Mouse (Mus musculus): ENCODE data around the gene Babam1. TPM values are rescaled to one million over a fixed set of nuclear protein-coding genes. Genes with fewer than 3 reads are reported as not detected.

The Babam1 gene
- polyA plus RNA-seq (2015; fragmentation: Nextera tagmentation; extraction: Ambion mirVana) = 66.8 and 68.6 TPM in 2 replicates

- no peaks in the 10 kb centered on the region for H3K27me3 ChIP-seq (replicated peaks; ENCODE audit: control insufficient read depth, insufficient read depth, low read length)
- H3K4me2 ChIP-seq (replicated peaks; ENCODE audit: low read depth) = peak within 1 kb of the TSS; percentile 73
- H3K27ac ChIP-seq (ENCODE audit: low read depth, low read length) = peak within 1 kb of the TSS; percentile 37; the same call in 1 of the 2 replicates
- H3K9me3 ChIP-seq (ENCODE audit: control insufficient read depth) = no peaks in the 10 kb centered on the region
- peak within 1 kb of the TSS; percentile 56 for H3K9ac ChIP-seq (ENCODE audit: low read depth, low read length)
- no peak for TF ChIP-seq CTCF (IDR thresholded peaks at IDR 0.05; ENCODE audit: low read depth)
- H3K4me1 ChIP-seq (replicated peaks; ENCODE audit: control insufficient read depth, insufficient read depth, low read length) = 0 out of 2 replicates have a peak, but pooled peaks cover 5% of the 10 kb centered on the region
- H3K36me3 ChIP-seq (ENCODE audit: control insufficient read depth, insufficient read depth) = peaks cover 17% of the 10 kb centered on the region
- peak within 1 kb of the TSS; percentile 63 for H3K4me3 ChIP-seq (ENCODE audit: low read depth, low read length)
- under 1% methylated on average over 34 of the region's 34 CpGs for WGBS
- ATAC-seq = peak; percentile 85
These were observed at the start of gene Babam1 for GRCm38 (mm10) chr8:71396639-71397305. Babam1 (plus strand) TSS chr8:71396861.

- no peak overlapping the region for H3K4me2 ChIP-seq (replicated peaks; ENCODE audit: low read depth)
- H3K27me3 ChIP-seq (replicated peaks; ENCODE audit: control insufficient read depth, insufficient read depth, low read length) = no peaks in the 10 kb centered on the region
- no peaks in the 10 kb centered on the region for H3K9me3 ChIP-seq (ENCODE audit: control insufficient read depth)
- H3K4me3 ChIP-seq (ENCODE audit: low read depth, low read length) = no peak overlapping the region
- no peak overlapping the region for H3K27ac ChIP-seq (ENCODE audit: low read depth, low read length)
- no peak for TF ChIP-seq CTCF (IDR thresholded peaks at IDR 0.05; ENCODE audit: low read depth)
- no peak for ATAC-seq
- no peak overlapping the region for H3K9ac ChIP-seq (ENCODE audit: low read depth, low read length)
- H3K36me3 ChIP-seq (ENCODE audit: control insufficient read depth, insufficient read depth) = peaks cover 93% of the 10 kb centered on the region
- no peaks in the 10 kb centered on the region for H3K4me1 ChIP-seq (replicated peaks; ENCODE audit: control insufficient read depth, insufficient read depth, low read length)
- WGBS = 57% methylated on average over 3 of the region's 3 CpGs
These were observed 45.5 kb upstream of the Babam1 start for GRCm38 (mm10) chr8:71351117-71351516.

DNA sequence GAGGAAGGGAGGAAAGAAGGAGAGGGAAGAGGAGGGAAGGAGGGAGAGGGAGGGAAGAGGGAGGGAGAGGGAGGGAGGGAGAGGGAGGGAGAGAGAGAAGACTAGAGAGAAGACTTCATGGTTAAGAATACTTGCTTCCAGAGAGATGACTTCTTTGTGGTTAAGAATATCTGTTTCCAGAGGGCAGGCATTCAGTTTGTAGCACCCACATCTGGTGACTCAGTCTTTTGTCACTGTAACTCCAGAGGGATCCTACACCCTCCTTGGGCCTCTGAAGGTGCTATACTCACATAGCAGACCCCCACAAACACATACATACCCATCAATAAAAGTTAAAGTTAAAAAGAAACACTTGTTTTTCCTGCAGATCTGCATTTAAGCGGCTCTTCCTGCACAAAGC, 45.1 kb upstream of the Babam1 start:
- TF ChIP-seq CTCF (IDR thresholded peaks at IDR 0.05; ENCODE audit: low read depth) = no peak
- WGBS = 100% methylated on average over 1 of the region's 1 CpGs
- Histone ChIP-seq H3K4me1 (replicated peaks; ENCODE audit: control insufficient read depth, insufficient read depth, low read length) (no peaks in the 10 kb centered on the region), H3K4me3 (ENCODE audit: low read depth, low read length) (no peak overlapping the region), H3K27ac (ENCODE audit: low read depth, low read length) (no peak overlapping the region), H3K4me2 (replicated peaks; ENCODE audit: low read depth) (no peak overlapping the region), H3K9me3 (ENCODE audit: control insufficient read depth) (no peaks in the 10 kb centered on the region), H3K9ac (ENCODE audit: low read depth, low read length) (no peak overlapping the region), H3K36me3 (ENCODE audit: control insufficient read depth, insufficient read depth) (peaks cover 93% of the 10 kb centered on the region), H3K27me3 (replicated peaks; ENCODE audit: control insufficient read depth, insufficient read depth, low read length) (no peaks in the 10 kb centered on the region)
- no peak for ATAC-seq

- no peak for ATAC-seq
- H3K9ac ChIP-seq (ENCODE audit: low read depth, low read length) = no peak overlapping the region
- no peak overlapping the region for H3K27ac ChIP-seq (ENCODE audit: low read depth, low read length)
- H3K27me3 ChIP-seq (replicated peaks; ENCODE audit: control insufficient read depth, insufficient read depth, low read length) = no peaks in the 10 kb centered on the region
- no peaks in the 10 kb centered on the region for H3K4me1 ChIP-seq (replicated peaks; ENCODE audit: control insufficient read depth, insufficient read depth, low read length)
- WGBS = 78% methylated on average over 3 of the region's 3 CpGs
- H3K4me2 ChIP-seq (replicated peaks; ENCODE audit: low read depth) = no peak overlapping the region
- H3K4me3 ChIP-seq (ENCODE audit: low read depth, low read length) = no peak overlapping the region
- no peaks in the 10 kb centered on the region for H3K9me3 ChIP-seq (ENCODE audit: control insufficient read depth)
- peak; percentile 27 for TF ChIP-seq CTCF (IDR thresholded peaks at IDR 0.05; ENCODE audit: low read depth)
- H3K36me3 ChIP-seq (ENCODE audit: control insufficient read depth, insufficient read depth) = peaks cover 74% of the 10 kb centered on the region
These were observed 38.6 kb upstream of the Babam1 start for GRCm38 (mm10) chr8:71358026-71358425.

DNA sequence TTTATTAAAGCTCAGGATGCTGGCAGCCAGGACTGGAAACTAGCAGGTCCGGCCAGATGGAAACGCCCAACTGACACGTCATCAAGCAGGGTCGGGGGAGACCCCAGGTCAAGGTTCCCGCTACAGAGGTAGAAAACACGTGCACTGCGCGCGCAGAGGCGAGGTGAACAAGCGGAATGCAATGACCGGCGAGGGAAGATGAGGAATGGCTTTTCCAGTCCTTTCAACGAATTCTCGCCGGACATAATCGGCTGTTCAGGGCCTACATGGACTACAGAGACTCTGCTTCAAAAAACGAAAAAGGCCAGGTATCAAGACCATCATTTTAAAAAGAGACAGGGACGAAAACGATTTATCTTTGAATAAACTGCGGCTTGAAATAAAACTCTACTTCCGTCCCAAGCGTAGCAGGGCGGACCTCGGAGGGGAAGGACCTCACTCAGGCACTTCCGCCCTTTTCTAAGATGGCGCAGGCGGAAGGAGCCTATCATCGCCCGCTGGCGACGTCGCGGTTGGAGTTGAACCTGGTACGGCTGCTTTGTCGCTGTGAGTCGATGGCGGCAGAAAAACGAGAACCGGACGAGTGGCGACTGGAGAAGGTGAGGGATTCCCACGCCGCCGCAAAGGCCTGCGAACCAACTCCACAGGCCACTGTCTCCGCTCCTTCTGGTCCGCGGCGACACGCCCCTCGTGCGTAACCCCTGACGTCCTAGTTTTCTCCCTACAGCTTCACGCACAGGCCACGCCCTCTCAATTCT, 29.7 kb upstream of the Babam1 start, which contains the start of gene Use1:
Gene Use1, plus strand, starts transcription at position 78 of the 758 bp plus-strand sequence.
- H3K4me1 ChIP-seq (replicated peaks; ENCODE audit: control insufficient read depth, insufficient read depth, low read length) = no peaks in the 10 kb centered on the region
- H3K27me3 ChIP-seq (replicated peaks; ENCODE audit: control insufficient read depth, insufficient read depth, low read length) = no peaks in the 10 kb centered on the region
- TF ChIP-seq CTCF (IDR thresholded peaks at IDR 0.05; ENCODE audit: low read depth) = 0 out of 2 replicates have a peak, but pooled peaks have one; percentile 1
- H3K36me3 ChIP-seq (ENCODE audit: control insufficient read depth, insufficient read depth) = peaks cover 11% of the 10 kb centered on the region; the same call in 1 of the 2 replicates
- H3K9me3 ChIP-seq (ENCODE audit: control insufficient read depth) = no peaks in the 10 kb centered on the region
- WGBS = under 1% methylated on average over 56 of the region's 56 CpGs
- H3K27ac ChIP-seq (ENCODE audit: low read depth, low read length) = peak within 1 kb of the TSS; percentile 77
- H3K4me3 ChIP-seq (ENCODE audit: low read depth, low read length) = peak within 1 kb of the TSS; percentile 53
- ATAC-seq = peak; percentile 63
- peak within 1 kb of the TSS; percentile 41 for H3K9ac ChIP-seq (ENCODE audit: low read depth, low read length)
- H3K4me2 ChIP-seq (replicated peaks; ENCODE audit: low read depth) = peak within 1 kb of the TSS; percentile 92

DNA sequence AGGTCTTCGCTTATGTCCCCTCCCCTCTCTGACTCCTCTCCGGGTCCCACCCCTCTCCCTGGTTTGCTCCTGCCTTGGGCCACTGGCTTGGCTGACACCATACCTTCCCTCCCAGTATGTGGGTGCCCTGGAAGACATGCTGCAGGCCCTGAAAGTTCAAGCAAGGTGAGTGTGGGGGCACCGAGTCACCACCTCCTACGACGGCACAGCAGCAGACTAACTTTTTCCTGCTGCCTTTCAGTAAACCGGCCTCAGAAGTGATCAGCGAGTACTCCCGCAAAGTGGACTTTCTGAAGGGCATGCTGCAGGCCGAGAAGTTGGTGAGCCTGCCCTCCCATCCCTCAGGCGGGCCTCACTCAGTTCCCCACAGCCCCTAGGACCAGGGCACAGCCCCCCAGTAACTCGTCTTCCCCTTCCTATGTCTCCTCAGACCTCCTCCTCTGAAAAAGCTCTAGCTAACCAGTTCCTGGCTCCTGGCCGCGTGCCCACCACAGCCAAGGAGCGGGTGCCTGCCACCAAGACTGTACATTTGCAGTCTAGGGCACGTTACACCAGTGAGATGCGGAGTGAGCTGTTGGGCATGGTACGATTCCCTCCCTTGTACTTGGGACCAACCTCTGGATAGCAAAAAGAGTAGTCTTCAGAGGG, 29.0 kb upstream of the Babam1 start:
- peak overlapping the region; percentile 77 for H3K27ac ChIP-seq (ENCODE audit: low read depth, low read length)
- H3K4me1 ChIP-seq (replicated peaks; ENCODE audit: control insufficient read depth, insufficient read depth, low read length) = no peaks in the 10 kb centered on the region
- H3K27me3 ChIP-seq (replicated peaks; ENCODE audit: control insufficient read depth, insufficient read depth, low read length) = no peaks in the 10 kb centered on the region
- WGBS = 38% methylated on average over 17 of the region's 17 CpGs
- no peaks in the 10 kb centered on the region for H3K9me3 ChIP-seq (ENCODE audit: control insufficient read depth)
- TF ChIP-seq CTCF (IDR thresholded peaks at IDR 0.05; ENCODE audit: low read depth) = no peak
- H3K4me2 ChIP-seq (replicated peaks; ENCODE audit: low read depth) = peak overlapping the region; percentile 92
- H3K9ac ChIP-seq (ENCODE audit: low read depth, low read length) = peak overlapping the region; percentile 41
- no peak for ATAC-seq
- H3K36me3 ChIP-seq (ENCODE audit: control insufficient read depth, insufficient read depth) = peaks cover 15% of the 10 kb centered on the region; the same call in 1 of the 2 replicates
- peak overlapping the region; percentile 53 for H3K4me3 ChIP-seq (ENCODE audit: low read depth, low read length)

All from intestine, postnatal 0 days (tissue).